ENCODE assay signal across 8 mouse cellular contexts in genomic region chr10:8176351-8177053, GRCm38 (mm10).
DNase-seq lines count a peak whose midpoint lies in the region; ATAC-seq lines count a peak whose summit lies in the region.

No protein-coding gene starts in this region.

- peaks cover 6% of the 10 kb centered on the region; the same call in 1 of the 2 replicates for H3K4me1 ChIP-seq in brown adipose tissue, adult 24 weeks (ENCODE audit: control insufficient read depth, insufficient read depth, insufficient read length, low read length)
- H3K4me1 ChIP-seq in hindbrain, embryonic 12.5 days: peaks cover 32% of the 10 kb centered on the region
- peaks cover 6% of the 10 kb centered on the region; the same call in 1 of the 2 replicates for H3K4me1 ChIP-seq in midbrain, embryonic 11.5 days (ENCODE audit: control insufficient read depth, insufficient read depth, low read length)

- peak; percentile 21; the same call in 1 of the 2 replicates for ATAC-seq in hindbrain, embryonic 12.5 days (ENCODE audit: low FRiP score)
- no peak for ATAC-seq in midbrain, embryonic 11.5 days (ENCODE audit: low FRiP score)

- H3K27ac ChIP-seq in brown adipose tissue, adult 24 weeks (replicated peaks; ENCODE audit: low read depth, low read length): 0 out of 2 replicates have a peak overlapping the region, but pooled peaks have one; percentile 23
- H3K27ac ChIP-seq in hindbrain, embryonic 12.5 days: 0 out of 2 replicates have a peak overlapping the region, but pooled peaks have one; percentile 55
- H3K27ac ChIP-seq in midbrain, embryonic 11.5 days (ENCODE audit: low read depth, low read length): no peak overlapping the region

- 36% methylated on average over 13 of the region's 13 CpGs for WGBS in hindbrain, embryonic 12.5 days
- WGBS in midbrain, embryonic 11.5 days: 56% methylated on average over 13 of the region's 13 CpGs

- no peaks in the 10 kb centered on the region for H3K27me3 ChIP-seq in hindbrain, embryonic 12.5 days
- H3K27me3 ChIP-seq in midbrain, embryonic 11.5 days (ENCODE audit: control insufficient read depth, insufficient read depth, low read length): no peaks in the 10 kb centered on the region

- H3K9me3 ChIP-seq in hindbrain, embryonic 12.5 days (replicated peaks): no peaks in the 10 kb centered on the region
- H3K9me3 ChIP-seq in midbrain, embryonic 11.5 days (ENCODE audit: control insufficient read depth, low read length): no peaks in the 10 kb centered on the region

- H3K4me3 ChIP-seq in brown adipose tissue, adult 24 weeks (ENCODE audit: insufficient read depth, low read depth, low read length): no peak overlapping the region
- H3K4me3 ChIP-seq in hindbrain, embryonic 12.5 days: no peak overlapping the region
- no peak overlapping the region for H3K4me3 ChIP-seq in midbrain, embryonic 11.5 days (ENCODE audit: low read depth, low read length)

- H3K4me2 ChIP-seq in hindbrain, embryonic 12.5 days (replicated peaks): no peak overlapping the region
- no peak overlapping the region for H3K4me2 ChIP-seq in midbrain, embryonic 11.5 days

- no peaks in the 10 kb centered on the region for H3K36me3 ChIP-seq in hindbrain, embryonic 12.5 days
- H3K36me3 ChIP-seq in midbrain, embryonic 11.5 days (ENCODE audit: control insufficient read depth, insufficient read depth, low read length): no peaks in the 10 kb centered on the region

- H3K9ac ChIP-seq in hindbrain, embryonic 12.5 days: no peak overlapping the region
- no peak overlapping the region for H3K9ac ChIP-seq in midbrain, embryonic 11.5 days (ENCODE audit: low read length)

- peak; percentile 18 to 38 for DNase-seq in left cerebral cortex, adult 18-20 months (ENCODE audit: low spot score in 2 of 2)
- DNase-seq in left cerebral cortex, adult 11 months (ENCODE audit: low spot score): no peak
- DNase-seq in midbrain, embryonic 11.5 days (ENCODE audit: low spot score, missing footprints): peak; percentile 85
- DNase-seq in urinary bladder, adult 2 months (ENCODE audit: low spot score): no peak
- no peak for DNase-seq in cerebellum, adult 9-10 months
- DNase-seq in frontal cortex, postnatal 10 days (ENCODE audit: low spot score in 2 of 2): no peak

Comparison
In these comparisons a context has a peak if more than half of its experiments do, and no peak if none do; other contexts are left out.
1. DNase-seq: peak in left cerebral cortex, adult 18-20 months (2 of 2) and midbrain, embryonic 11.5 days (single experiment); none in left cerebral cortex, adult 11 months (single experiment), urinary bladder, adult 2 months (single experiment), cerebellum, adult 9-10 months (single experiment) and frontal cortex, postnatal 10 days (0 of 2).